Mouse (Mus musculus) CH12.LX (cell line): ENCODE measurements around the gene Manbal. TPM values are rescaled to one million over a fixed set of nuclear protein-coding genes. Genes with fewer than 3 reads are reported as not detected.

Experiments
- DNase-seq: peaks from one replicate; pipeline ENCODE4 v3.0.0-alpha.2; 2013; ENCODE audit errors: extremely low read depth
- H3K27ac ChIP-seq: 2 replicates; pipeline ENCODE4 v1.5.1; 2012; ENCODE audit warnings: low read depth, mild to moderate bottlenecking, control low read depth, moderate library complexity; ENCODE audit not compliant: insufficient read depth
- H3K27me3 ChIP-seq: replicated peaks from 2 replicates; pipeline ENCODE3; 2012; ENCODE audit warnings: inconsistent platforms
- H3K36me3 ChIP-seq, 2 experiments: replicated peaks in 1 of 2; 2 replicates each; pipeline versions ENCODE3 to v1.6.1; 2012; ENCODE audit warnings: inconsistent platforms in 1 of 2, low read length in 1 of 2, mild to moderate bottlenecking in 1 of 2, mixed read lengths in 1 of 2, moderate library complexity in 1 of 2; ENCODE audit not compliant: control insufficient read depth in 1 of 2, insufficient read depth in 1 of 2
- H3K4me1 ChIP-seq, 2 experiments: 2 replicates each; pipeline ENCODE4 v1.6.1; 2012; ENCODE audit warnings: inconsistent platforms in 1 of 2, moderate library complexity in 1 of 2; ENCODE audit not compliant: insufficient read depth in 2 of 2, control insufficient read depth in 1 of 2
- H3K4me2 ChIP-seq: 2 replicates; pipeline ENCODE4 v1.6.1; 2012; ENCODE audit warnings: low read depth, mild to moderate bottlenecking, control low read depth; ENCODE audit not compliant: poor library complexity, insufficient read depth, severe bottlenecking
- H3K4me3 ChIP-seq, 3 experiments: fragments of 150-350 bp in 1 of 3; sonication (generic) in 1 of 3; replicated peaks in 1 of 3; 2 replicates each; pipeline versions ENCODE3 to v1.5.1; 2011 to 2012; ENCODE audit warnings: low read depth in 2 of 3, low read length in 2 of 3, mild to moderate bottlenecking in 2 of 3, moderate library complexity in 2 of 3, control low read depth in 1 of 3, improper control_type of control experiment in 1 of 3, inconsistent platforms in 1 of 3, mixed read lengths in 1 of 3; ENCODE audit not compliant: poor library complexity in 1 of 3
- H3K79me2 ChIP-seq: replicated peaks from 2 replicates; pipeline ENCODE4 v1.6.1; 2012; ENCODE audit warnings: mild to moderate bottlenecking, moderate library complexity; ENCODE audit not compliant: control insufficient read depth, poor library complexity, insufficient read depth, severe bottlenecking; ENCODE audit errors: extremely low read depth
- H3K9ac ChIP-seq: 2 replicates; pipeline ENCODE4 v1.6.1; 2012; ENCODE audit warnings: low read depth, mild to moderate bottlenecking, control low read depth, moderate library complexity; ENCODE audit not compliant: insufficient read depth
- H3K9me3 ChIP-seq: replicated peaks from 2 replicates; pipeline ENCODE3; 2012; ENCODE audit warnings: low read length, inconsistent platforms, mixed read lengths
- CTCF ChIP-seq, 2 experiments: IDR thresholded peaks in 1 of 2; conservative IDR thresholded peaks in 1 of 2; 2 replicates each; pipeline ENCODE4 v1.5.1; 2011 to 2012; ENCODE audit warnings: low read depth in 2 of 2, low read length in 2 of 2, improper control_type of control experiment in 1 of 2, inconsistent platforms in 1 of 2, mild to moderate bottlenecking in 1 of 2, moderate library complexity in 1 of 2
- NELFE ChIP-seq: IDR thresholded peaks from 2 replicates; pipeline ENCODE4 v1.6.1; 2011; ENCODE audit warnings: low read depth, low read length, improper control_type of control experiment
- RAD21 ChIP-seq: IDR thresholded peaks from 2 replicates; pipeline ENCODE4 v1.6.1; 2011; ENCODE audit warnings: low read depth, mild to moderate bottlenecking, low read length, improper control_type of control experiment, moderate library complexity
- ZKSCAN1 ChIP-seq: IDR thresholded peaks from 2 replicates; pipeline ENCODE4 v1.6.1; 2012; ENCODE audit warnings: low read depth, inconsistent platforms, low read length, improper control_type of control experiment, borderline replicate concordance
- dilution Hi-C: fragments of 300-500 bp; cut with MboI; formaldehyde crosslinking; loops from 2 replicates; pipeline ENCODE4 v1.14.3; 2020; ENCODE audit warnings: low sequenced_read_pairs; ENCODE audit not compliant: extremely low pct_unique_long_range_greater_than_20kb, extremely low pct_ligation_motif_present
- in situ Hi-C: fragments of 300-500 bp; cut with MboI; formaldehyde crosslinking; loops from 3 replicates; pipeline ENCODE4 v1.14.3; 2019; ENCODE audit warnings: low sequenced_read_pairs, low pct_ligation_motif_present, low pct_unique_long_range_greater_than_20kb, mixed read lengths
- polyA plus RNA-seq: library from polyadenylated mRNA; unstranded; fragments of >175 nt; gene quantifications from 2 replicates; pipeline ENCODE4 v1.2.1, GENCODE M21; 2012; ENCODE audit warnings: low read depth; ENCODE audit not compliant: insufficient read length
- total RNA-seq, 2 experiments: library from RNA; depleted of rRNA; stranded (reverse); fragments of 300-350 nt in 1 of 2; fragments of >200 nt in 1 of 2; gene quantifications; 2 replicates each; pipeline ENCODE4 v1.2.3; 2012 to 2014

The Manbal gene
- total and polyA plus RNA-seq, 3 experiments, result 13.7 to 29.4 (median 17.0) TPM

DNA sequence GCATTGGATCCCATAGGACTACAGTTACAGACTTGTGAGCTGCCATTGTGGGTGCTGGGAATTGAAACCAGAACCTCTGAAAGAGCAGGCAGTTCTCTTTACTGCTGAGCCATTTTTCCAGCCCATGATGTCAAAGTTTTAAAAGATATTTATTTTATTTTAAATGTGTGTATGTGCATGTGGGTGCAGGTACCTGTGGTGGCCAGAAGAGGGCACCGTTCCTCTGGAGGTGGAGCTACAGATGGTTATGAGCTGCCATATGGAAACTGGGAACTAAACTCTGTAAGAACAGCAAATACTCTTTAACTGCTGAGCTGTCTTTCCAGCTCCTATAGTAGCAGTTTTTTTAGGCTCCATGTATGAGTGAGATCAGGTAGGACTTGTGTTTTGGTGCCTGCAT, 74.0 kb downstream of the Manbal start:
- no peak for DNase-seq
- Histone ChIP-seq H3K9ac (no peak overlapping the region), H3K36me3 (no peaks in the 10 kb centered on the region), H3K4me3 (no peak overlapping the region), H3K27me3 (peaks cover 40% of the 10 kb centered on the region), H3K4me1 (peaks cover 6 to 9% of the 10 kb centered on the region in 2 experiments), H3K79me2 (no peaks in the 10 kb centered on the region), H3K9me3 (peaks cover 12% of the 10 kb centered on the region), H3K4me2 (no peak overlapping the region), H3K27ac (no peak overlapping the region)
- dilution Hi-C loops (no loop called here), in situ Hi-C loops (no loop called here)
- peak in 1 of 2 experiments; percentile 38; a peak in 2 of 4 replicates for TF ChIP-seq CTCF (conservative IDR thresholded peaks at IDR 0.05 in 1 of 2, IDR thresholded peaks at IDR 0.05 in 1 of 2; ENCODE audit: low read depth in 2 of 2, low read length in 2 of 2)
- no peak for TF ChIP-seq ZKSCAN1
- no peak for TF ChIP-seq NELFE
- peak; percentile 5 for TF ChIP-seq RAD21

Other genes starting within 250 kb of the Manbal start
- gene Samhd1, start 232.3 kb upstream of the Manbal start, total RNA-seq (2012; rRNA removed), result 32.8 and 33.2 TPM in 2 replicates
- 67.9 and 79.7 TPM in 2 replicates for gene Samhd1, start 232.3 kb upstream of the Manbal start, total RNA-seq (2014; rRNA removed)
- gene Samhd1, start 232.3 kb upstream of the Manbal start, polyA plus RNA-seq, result 79.5 and 81.1 TPM in 2 replicates
- gene Rbl1, start 163.1 kb upstream of the Manbal start, total RNA-seq (2012; rRNA removed), result 14.9 and 16.0 TPM in 2 replicates
- 27.4 and 29.5 TPM in 2 replicates for gene Rbl1, start 163.1 kb upstream of the Manbal start, total RNA-seq (2014; rRNA removed)
- gene Rbl1, start 163.1 kb upstream of the Manbal start, polyA plus RNA-seq, result 21.9 and 23.2 TPM in 2 replicates
- gene Rpn2, start 88.6 kb upstream of the Manbal start, total RNA-seq (2012; rRNA removed), result 336 and 350 TPM in 2 replicates
- gene Rpn2, start 88.6 kb upstream of the Manbal start, total RNA-seq (2014; rRNA removed), result 277 and 301 TPM in 2 replicates
- 255 and 296 TPM in 2 replicates for gene Rpn2, start 88.6 kb upstream of the Manbal start, polyA plus RNA-seq
- 0.25 TPM in 2 replicates for gene Mroh8, start 88.0 kb upstream of the Manbal start, total RNA-seq (2012; rRNA removed)
- 0.16 TPM in 1 of 2 replicates, not detected in the other for gene Mroh8, start 88.0 kb upstream of the Manbal start, total RNA-seq (2014; rRNA removed)
- 0.25 and 0.41 TPM in 2 replicates for gene Mroh8, start 88.0 kb upstream of the Manbal start, polyA plus RNA-seq
- not detected in 2 replicates for gene Ghrh, start 20.1 kb upstream of the Manbal start, total RNA-seq (2012; rRNA removed)
- not detected in 2 replicates for gene Ghrh, start 20.1 kb upstream of the Manbal start, total RNA-seq (2014; rRNA removed)
- not detected in 2 replicates for gene Ghrh, start 20.1 kb upstream of the Manbal start, polyA plus RNA-seq
- 0.25 and 0.29 TPM in 2 replicates for gene Src, start 50.9 kb downstream of the Manbal start, total RNA-seq (2012; rRNA removed)
- gene Src, start 50.9 kb downstream of the Manbal start, total RNA-seq (2014; rRNA removed), result 0.20 and 0.31 TPM in 2 replicates
- 0.37 and 0.38 TPM in 2 replicates for gene Src, start 50.9 kb downstream of the Manbal start, polyA plus RNA-seq
- gene Nnat, start 192.5 kb downstream of the Manbal start, total RNA-seq (2012; rRNA removed), result 0.38 and 0.76 TPM in 2 replicates
- not detected in 2 replicates for gene Nnat, start 192.5 kb downstream of the Manbal start, total RNA-seq (2014; rRNA removed)
- 0.19 and 0.84 TPM in 2 replicates for gene Nnat, start 192.5 kb downstream of the Manbal start, polyA plus RNA-seq
- gene Blcap, start 203.7 kb downstream of the Manbal start, total RNA-seq (2012; rRNA removed), result 10.7 and 14.0 TPM in 2 replicates
- gene Blcap, start 203.7 kb downstream of the Manbal start, total RNA-seq (2014; rRNA removed), result 15.3 and 16.0 TPM in 2 replicates
- 18.9 and 19.3 TPM in 2 replicates for gene Blcap, start 203.7 kb downstream of the Manbal start, polyA plus RNA-seq